Mouse (Mus musculus) urinary bladder, postnatal 10 days (tissue): ENCODE results near the gene Zfp28.
"Not testable (repeated sequence)": the region's sequence is repeated elsewhere in the genome, so short reads cannot be mapped to it uniquely, and the experiment has no call there.

Source experiments
- DNase-seq: peaks from one replicate; pipeline ENCODE4 v3.0.0; 2022; ENCODE audit warnings: low spot score

The Zfp28 gene

DNA sequence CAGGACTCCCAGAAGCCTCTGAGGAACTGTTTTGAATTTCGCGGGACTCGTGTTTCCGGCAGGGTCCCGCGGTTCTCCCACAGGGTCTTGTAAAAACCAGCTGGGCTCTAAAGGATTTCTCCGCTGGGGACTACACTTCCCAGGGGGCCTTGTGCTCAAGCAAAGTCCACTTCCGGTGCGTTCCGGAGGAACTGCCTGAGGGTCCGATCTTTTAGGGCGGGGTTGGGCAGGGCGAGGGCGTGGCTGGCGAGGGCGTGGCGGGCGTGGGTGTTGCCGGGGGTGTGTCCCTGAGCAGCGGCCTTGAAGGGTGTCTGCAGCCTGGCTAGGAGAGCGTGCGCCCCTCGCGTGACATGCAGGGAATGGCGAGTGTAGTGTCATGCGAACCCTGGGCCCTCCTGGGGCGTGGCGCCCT lies at the start of gene Zfp28:
Gene Zfp28 (plus strand): TSS at position 252 of the 412 bp plus-strand sequence.
- peak; percentile 67 for DNase-seq

DNA sequence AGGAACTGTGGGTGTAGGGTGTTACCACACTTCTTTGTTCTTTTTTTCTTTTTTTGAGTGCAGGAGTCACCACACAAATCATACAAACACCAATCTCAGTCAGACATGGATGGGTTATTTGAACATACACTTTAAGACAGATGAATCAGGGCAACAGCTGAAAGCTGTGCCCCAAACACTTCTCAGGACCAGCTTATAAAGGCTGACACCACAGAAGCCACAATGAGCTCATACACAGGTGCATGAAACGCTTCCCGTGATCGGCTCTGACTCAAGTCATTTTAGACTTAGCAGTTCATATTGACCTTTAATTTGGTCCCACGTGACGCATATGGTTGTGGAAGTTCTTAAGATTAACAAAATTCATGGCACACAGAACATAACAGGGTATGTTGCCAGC lies 43.2 kb upstream of the Zfp28 start:
- DNase-seq, result no peak

DNA sequence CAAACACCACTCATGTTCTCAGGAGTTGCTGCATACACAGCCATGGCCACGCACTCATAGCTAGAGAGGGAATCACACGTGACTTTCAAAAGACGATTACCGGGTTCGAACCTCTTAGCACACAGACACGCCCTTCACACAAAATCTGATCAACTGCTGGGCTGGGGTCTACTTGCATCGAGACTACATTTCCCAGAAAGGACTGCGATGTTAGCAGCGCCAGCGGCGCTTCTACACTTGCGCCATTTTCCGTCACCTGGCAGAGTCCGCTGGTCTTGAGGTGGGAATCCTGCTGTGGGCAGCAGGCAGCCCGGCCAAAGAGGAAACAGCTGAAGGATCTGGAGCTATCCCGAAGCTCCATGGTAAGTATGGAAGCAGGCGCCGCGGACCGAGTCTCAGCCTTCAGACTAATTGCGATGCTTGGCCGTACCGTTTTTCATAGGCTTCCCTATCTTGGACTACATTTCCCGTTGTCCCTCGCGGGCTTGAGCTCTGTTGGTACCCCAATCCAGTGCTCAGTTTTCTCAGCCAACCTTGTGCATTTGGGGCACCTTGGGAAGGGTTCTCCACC lies 39.5 kb upstream of the Zfp28 start, which contains the start of gene Gm3854:
Gene Gm3854 (plus strand): TSS at position 259 of the 571 bp plus-strand sequence.
- no peak for DNase-seq

DNA sequence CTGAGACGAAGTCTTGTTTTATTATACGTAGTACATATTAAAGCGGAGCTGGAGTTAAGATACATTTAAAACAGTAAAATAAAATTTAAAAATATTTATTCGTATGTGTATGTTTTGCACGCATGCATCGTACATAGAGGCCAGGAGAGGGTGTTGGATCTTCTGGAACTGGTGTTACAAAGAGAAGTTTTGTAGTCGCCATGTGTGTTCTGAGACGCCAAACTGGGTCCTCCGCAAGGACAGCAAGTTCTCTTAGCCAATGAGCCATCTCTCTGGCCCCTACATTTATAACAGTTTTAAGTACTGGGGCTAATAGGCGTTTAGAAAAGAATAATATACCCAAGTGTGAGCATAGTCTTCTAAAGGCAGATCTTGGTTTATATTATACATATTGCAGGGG lies 39.0 kb upstream of the Zfp28 start:
- DNase-seq, result no peak

DNA sequence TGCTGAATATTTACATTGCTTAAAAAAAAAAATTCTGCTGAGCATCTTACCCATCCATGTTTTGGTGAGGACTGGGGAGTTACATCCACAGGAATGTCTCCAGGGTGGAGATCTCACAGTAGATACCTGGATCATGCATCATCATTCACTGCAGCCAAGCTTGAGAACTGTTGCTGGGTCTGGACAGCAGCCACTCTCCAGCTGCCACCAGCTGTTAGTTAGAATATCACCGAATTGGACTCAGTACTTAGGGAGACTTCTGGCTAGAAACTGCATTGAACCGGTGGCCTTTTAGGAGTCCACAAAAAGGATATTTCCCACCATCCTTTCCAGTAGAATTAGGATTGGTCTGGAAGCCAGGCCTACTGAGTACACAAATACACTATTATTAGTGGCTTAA lies 25.0 kb upstream of the Zfp28 start:
- DNase-seq, result no peak

DNA sequence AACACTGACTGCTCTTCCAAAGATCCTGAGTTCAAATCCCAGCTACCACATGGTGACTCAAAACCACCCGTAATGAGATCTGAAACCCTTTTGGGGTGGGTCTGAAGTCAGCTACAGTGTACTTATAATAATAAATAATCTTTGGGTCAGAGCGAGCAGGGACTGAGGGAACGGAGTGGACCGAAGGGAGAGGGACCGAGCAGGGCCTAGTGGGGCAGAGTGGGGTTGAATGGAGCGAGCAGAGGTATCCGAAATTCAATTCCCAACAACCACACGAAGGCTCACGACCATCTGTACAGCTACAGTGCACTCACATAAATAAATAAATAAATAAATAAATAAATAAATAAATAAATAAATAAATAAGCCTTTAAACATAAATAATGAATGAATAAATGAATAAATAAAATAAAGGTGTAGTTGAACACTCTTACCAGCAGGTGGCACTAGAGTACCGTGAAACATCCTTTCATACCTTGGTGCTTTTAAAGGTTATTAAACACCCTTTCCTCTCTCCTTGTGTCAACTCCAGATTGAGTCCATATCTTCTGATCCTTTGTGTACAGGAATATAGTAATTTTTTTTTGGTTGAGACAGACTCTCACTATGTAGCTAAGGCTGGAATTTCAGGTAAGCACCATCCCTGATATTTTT lies 24.0 kb upstream of the Zfp28 start:
- DNase-seq, result no peak

GRCm38 (mm10) chr7:6360477-6361060 lies 22.5 kb upstream of the Zfp28 start:
- no peak for DNase-seq

DNA sequence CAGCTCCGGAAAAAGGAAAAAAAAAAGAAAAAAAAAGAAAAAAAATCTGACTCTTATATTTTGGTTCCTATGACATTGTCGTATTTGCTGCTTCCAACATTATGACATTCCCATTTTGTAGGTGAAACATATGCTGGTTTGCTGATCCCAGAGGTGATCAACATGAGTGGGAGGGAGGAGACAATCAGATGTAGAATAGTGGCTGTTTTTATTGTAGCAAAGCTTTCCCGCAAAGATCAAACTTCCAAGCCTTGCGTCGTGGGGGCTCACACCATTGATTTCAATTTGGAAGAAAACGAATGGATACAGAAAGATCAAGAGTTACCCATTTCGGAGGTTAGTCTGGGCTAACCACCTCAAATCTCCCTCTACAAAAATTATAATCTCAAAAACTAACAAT lies 21.3 kb upstream of the Zfp28 start:
- DNase-seq, result no peak

GRCm38 (mm10) chr7:6362268-6363046 lies 20.6 kb upstream of the Zfp28 start:
- peak; percentile 93 for DNase-seq

GRCm38 (mm10) chr7:6363047-6363488 lies 20.0 kb upstream of the Zfp28 start, which contains the start of gene Zfp78:
Gene Zfp78, plus strand, starts transcription at chr7:6363280.
- DNase-seq, result peak; percentile 27

GRCm38 (mm10) chr7:6364761-6365160 lies 18.3 kb upstream of the Zfp28 start:
- no peak for DNase-seq

GRCm38 (mm10) chr7:6367185-6367584 lies 15.9 kb upstream of the Zfp28 start:
- DNase-seq, result no peak

- not testable (repeated sequence) for DNase-seq
Observed at GRCm38 (mm10) chr7:6368146-6368545, 14.9 kb upstream of the Zfp28 start.

- DNase-seq, result no peak
Observed at GRCm38 (mm10) chr7:6369460-6369859, 13.6 kb upstream of the Zfp28 start.

- no peak for DNase-seq
Observed at GRCm38 (mm10) chr7:6372993-6373392, 10.1 kb upstream of the Zfp28 start.

DNA sequence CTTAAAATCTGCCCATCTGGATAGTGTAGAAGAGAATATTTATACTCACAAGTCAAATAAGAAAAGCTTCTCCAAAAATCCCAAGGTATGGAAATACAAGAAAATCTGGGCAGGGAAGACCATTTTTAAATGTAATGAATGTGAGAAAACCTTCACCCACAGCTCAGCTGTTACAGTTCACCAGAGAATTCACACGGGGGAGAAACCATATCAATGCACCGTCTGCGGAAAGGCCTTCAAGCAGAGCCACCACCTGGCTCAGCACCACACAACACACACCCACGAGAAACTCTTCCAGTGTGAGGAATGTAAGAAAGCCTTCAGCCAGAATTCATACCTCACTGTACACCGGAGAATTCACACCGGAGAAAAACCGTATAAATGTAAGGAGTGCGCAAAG lies 4.7 kb upstream of the Zfp28 start:
- no peak for DNase-seq

DNA sequence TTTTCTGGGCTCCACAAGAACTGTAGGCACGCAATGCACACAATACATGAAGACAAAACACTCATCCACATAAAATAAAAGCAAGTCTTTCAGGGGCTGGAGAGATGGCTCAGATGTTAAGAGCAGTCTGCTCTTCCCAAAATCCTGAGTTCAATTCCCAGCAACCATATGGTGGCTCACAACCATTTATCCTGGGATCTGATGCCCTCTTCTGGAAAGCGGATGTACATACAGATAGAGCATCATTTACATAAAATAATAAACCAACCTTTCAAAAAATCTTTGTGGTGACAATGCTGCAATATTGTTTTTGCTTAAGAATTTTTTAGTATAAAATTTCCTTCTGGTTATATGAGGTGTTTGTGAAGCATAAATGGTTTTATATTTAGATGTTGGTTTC lies 1.7 kb upstream of the Zfp28 start:
- no peak for DNase-seq

DNA sequence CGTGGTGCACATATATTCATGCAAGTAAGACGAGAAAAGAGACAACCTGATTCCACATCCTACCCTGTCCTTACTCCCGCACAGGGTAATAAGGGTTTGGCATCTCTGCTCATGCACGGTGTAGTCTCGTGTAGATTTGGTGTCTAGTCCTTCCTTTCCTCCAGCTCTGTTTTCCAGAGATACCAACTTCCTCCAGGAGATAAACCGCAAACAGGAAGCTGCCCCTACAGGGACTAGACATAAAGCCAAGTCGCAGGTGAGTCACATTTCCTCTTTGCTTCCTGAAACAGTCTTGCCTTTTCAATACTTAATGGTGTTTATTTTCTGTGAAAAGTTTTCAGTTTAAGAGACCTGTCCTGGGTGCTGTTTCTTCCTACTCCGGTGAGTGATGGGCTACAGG lies 916 bp downstream of the Zfp28 start:
- no peak for DNase-seq

DNA sequence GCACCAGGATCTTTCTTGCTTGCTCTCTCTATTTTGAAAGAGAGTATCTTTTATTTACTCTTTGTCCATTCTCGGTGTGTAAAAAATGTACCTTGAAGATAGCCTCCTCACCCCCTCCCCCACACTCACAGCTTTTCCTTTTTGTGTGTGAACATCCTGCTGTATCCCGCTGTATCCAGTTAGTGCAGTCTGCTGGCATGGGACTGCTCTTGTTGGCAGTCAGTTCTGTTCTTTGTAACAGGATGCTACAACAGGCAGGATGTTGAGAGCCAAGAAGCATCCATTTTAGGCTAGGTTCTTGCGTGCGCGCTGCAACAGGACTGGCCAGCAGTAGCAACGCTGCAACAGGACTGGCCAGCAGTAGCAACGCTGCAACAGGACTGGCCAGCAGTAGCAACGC lies 3.9 kb downstream of the Zfp28 start:
- no peak for DNase-seq

DNA sequence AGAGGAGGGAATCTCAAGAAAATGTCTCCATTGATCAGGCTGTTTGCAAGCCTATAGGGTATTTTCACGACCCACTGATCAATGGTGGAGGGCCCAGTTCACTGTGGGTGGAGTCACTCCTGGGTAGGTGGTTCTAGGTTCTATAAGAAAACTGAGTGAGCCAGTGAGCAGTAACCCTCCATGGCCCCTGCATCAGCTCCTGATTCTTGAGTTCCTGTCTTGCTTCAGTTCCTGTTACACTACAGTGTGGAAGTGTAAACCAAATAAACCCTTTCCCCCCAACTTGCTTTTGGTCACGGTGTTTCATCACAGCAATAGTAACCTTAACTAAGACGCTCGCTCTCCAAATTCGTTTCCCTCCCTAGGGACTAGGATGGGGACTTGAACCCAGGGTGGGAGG lies 5.9 kb downstream of the Zfp28 start:
- DNase-seq, result no peak

DNA sequence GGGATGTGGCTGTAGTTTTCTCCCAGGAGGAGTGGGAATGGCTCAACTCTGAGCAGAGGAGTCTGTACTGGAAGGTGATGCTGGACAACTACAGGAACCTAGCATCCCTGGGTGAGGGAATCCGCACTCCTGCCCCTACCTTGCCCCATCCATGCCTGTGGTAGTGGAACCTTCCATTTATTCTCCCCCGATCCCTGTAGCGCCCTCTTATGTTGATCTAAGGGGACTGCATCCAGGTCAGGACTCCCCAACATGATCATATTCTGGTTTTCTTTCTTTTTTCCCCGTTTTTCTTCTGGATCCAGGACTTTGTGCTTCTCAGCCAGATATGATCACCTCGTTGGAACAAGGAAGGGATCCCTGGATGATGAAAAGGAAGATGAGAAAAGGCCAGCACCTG lies 6.4 kb downstream of the Zfp28 start:
- no peak for DNase-seq
